Mouse (Mus musculus): ENCODE measurements around the gene Tm6sf1.

Tm6sf1 gene

GRCm38 (mm10) chr7:81850171-81850570 is 8.6 kb upstream of the Tm6sf1 start:
- DNase-seq (ENCODE audit: low spot score): no peak

DNA sequence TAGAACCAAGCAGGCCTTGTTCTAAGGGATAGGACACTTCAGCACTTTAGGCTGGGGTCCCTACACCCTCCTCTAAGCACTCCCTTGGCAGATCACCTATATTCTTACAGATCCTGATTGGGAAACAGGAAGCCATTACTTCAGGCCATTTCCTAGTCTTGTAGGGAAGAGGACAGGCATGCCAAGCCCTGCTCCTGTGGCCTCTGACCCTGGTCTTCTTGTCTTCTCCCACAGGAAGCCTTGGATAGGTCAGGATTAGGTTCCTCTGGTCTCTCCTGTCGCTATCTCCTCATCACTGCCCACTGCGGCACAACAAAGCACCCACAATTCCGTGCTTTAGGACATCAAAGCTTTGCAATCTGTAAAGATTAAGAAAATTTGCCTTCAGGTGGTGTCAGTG is 7.1 kb upstream of the Tm6sf1 start:
- no peak for DNase-seq (ENCODE audit: low spot score)

- DNase-seq (ENCODE audit: low spot score): no peak
These were observed 4.1 kb upstream of the Tm6sf1 start for GRCm38 (mm10) chr7:81854568-81855307.

DNA sequence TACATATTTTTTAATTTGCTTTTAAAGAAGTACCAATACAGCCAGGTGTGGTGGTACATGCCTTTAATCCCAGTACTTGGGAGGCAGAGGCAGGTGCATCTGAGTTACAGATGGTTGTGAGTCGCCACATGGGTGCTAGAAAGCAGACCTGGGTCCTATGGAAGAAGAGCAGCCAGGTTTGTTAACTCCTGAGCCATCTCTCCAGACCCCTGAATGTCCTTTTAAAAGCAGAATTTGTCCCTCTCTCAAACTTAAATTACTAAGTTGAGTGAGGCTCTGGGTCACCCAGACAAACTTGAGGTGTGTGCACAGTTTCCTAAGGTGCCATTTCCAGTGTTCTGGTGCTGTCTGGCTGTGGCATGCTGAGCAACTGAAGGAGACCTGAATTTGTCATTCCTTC is 3.1 kb upstream of the Tm6sf1 start, which contains the start of gene Gm10160:
Gene Gm10160 (minus strand): TSS at position 101 of the 400 bp plus-strand sequence.
- no peak for DNase-seq (ENCODE audit: low spot score)

- no peak for DNase-seq (ENCODE audit: low spot score)
These were observed 2.6 kb upstream of the Tm6sf1 start for GRCm38 (mm10) chr7:81856221-81856620.

DNA sequence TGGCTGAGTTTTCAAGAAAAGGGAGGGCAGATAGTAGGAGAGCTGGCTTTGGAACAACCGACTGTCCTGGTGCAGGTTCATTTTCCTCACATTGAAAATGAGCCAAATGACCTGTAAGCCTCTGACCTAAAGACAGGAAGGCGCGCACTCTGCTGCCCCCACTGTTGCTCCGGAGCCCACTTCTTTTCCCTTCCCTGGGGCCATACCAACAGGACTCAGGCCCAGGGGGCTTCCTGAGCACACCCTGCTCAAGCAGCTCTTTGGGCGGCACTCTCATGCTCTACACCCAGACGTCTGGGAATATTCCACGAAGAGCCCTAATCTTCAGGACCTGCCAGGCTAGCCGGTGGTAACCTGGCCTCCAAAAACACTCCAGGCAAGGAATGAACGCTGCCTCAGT is 565 bp upstream of the Tm6sf1 start:
- no peak for DNase-seq (ENCODE audit: low spot score)

DNA sequence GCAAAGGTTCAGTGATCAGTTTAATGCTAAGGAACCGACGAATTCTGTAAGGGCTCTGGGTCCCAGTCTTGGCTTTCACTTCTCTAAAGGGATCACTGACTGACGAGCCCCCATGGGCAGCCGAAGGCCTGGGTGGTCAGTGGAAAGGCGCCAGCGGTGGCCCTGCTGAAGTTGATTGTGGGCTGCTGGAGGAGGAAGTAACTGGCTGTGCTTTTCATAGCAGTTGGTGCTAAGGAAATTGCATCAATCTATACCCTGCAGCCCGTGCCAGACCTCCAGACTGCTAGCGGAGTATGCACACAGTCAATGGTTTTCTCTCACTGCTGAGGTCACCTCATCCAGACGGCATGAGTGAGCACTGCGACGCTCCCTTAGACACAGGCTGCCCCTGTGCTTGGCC is 1.3 kb downstream of the Tm6sf1 start:
- DNase-seq (ENCODE audit: low spot score): no peak

- DNase-seq (ENCODE audit: low spot score): no peak
These were observed 2.2 kb downstream of the Tm6sf1 start for GRCm38 (mm10) chr7:81860996-81861395.

GRCm38 (mm10) chr7:81861461-81861860 is 2.7 kb downstream of the Tm6sf1 start:
- DNase-seq (ENCODE audit: low spot score): no peak

GRCm38 (mm10) chr7:81861921-81862320 is 3.1 kb downstream of the Tm6sf1 start:
- DNase-seq (ENCODE audit: low spot score): no peak

DNA sequence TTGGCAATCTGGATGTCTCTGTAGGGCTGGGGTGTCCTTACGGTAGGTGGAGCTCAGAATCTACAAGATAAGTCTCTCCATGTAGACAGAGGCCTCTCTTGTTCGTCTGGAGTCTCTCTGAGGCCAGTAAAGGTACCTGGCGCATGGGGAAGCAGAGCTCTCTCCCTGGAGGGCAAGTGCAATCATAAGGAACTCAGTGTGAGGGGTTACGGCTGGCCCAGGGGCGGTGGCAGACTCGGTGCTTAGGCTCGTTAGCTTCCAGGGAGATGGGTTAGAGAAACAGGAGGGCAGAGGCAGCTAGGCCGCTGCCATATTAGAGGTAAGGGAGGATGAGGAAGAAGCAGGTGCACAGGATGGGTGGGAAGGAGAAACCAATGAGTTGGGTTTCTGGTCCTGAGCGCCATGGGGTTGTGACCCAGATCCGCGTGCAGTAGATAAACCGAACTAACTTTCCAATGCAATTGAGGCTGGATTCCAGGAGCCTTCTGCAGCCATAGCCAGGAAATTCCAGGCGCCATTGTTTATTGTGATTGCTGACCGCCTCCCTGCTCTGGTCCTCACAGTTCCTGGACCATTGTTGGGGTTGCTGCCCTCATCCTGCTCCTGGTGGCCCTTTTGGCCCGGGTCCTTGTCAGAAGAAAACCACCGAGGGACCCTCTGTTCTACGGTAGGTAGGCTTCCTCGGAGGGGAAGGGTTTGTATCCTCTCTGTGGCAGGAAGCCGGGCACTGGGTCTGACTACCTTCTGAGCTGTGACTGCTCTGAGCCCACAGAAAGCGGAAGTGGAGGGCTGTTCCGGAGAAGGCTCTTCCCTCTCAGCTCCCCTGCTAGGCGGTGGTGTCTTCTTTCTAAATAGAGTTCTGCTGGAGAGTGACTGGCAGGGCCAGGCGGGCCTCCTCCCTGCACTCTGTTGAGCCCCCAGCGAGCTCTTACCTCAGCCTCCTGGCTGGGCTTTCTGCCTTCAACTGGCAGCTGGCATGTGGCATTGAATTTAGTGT is 4.1 kb downstream of the Tm6sf1 start:
- DNase-seq (ENCODE audit: low spot score): no peak

GRCm38 (mm10) chr7:81864552-81864951 is 5.8 kb downstream of the Tm6sf1 start:
- DNase-seq (ENCODE audit: low spot score): no peak

- DNase-seq (ENCODE audit: low spot score): no peak
These were observed 7.1 kb downstream of the Tm6sf1 start for GRCm38 (mm10) chr7:81865937-81866336.

- no peak for DNase-seq (ENCODE audit: low spot score)
These were observed 8.6 kb downstream of the Tm6sf1 start for GRCm38 (mm10) chr7:81867231-81867930.

- DNase-seq (ENCODE audit: low spot score): peak; percentile 61
These were observed 9.4 kb downstream of the Tm6sf1 start for GRCm38 (mm10) chr7:81868158-81868557.

GRCm38 (mm10) chr7:81872493-81873013 is 13.8 kb downstream of the Tm6sf1 start:
- DNase-seq (ENCODE audit: low spot score): no peak

DNA sequence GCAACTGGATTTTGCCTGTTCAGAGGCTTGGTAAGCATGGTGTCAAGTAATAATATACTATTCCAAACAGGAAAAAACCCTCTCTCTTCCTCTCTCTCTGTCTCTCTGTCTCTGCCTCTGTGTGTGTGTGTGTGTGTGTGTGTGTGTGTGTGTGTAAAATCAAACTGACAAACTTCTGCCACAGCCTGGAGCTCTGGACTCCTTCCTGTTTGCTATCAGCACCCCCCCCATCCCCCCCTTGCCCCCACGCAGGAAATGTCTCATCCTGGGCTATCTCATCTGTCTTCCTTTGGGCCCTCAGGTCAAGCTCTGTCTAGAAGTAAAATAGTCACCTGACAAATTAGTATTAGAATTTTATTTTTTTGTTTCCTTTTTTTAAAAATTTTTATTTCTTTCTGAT is 15.0 kb downstream of the Tm6sf1 start:
- DNase-seq (ENCODE audit: low spot score): no peak

- DNase-seq (ENCODE audit: low spot score): no peak
These were observed 15.8 kb downstream of the Tm6sf1 start for GRCm38 (mm10) chr7:81874636-81875035.

- DNase-seq (ENCODE audit: low spot score): no peak
These were observed 16.6 kb downstream of the Tm6sf1 start for GRCm38 (mm10) chr7:81875372-81875771.

GRCm38 (mm10) chr7:81880286-81880685 is 21.5 kb downstream of the Tm6sf1 start:
- DNase-seq (ENCODE audit: low spot score): no peak

DNA sequence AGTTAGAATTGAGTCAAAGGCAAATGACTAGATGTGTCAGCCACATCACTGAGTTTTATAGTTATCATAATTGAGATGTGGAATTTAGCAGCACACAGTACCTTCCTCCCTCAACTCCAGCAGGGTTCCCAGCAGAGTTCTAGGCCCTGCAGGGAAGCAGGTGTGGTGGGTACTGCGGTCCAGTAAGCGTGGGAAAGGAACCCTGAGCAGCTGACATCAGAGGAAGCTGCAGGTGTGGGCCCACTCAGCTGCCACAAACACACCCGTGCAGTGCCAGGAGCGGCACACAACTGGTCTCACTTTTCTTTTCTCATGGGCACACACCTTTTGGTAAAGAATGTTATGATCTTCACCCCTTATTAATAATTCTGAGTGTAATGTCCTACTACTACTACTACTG is 22.0 kb downstream of the Tm6sf1 start:
- no peak for DNase-seq (ENCODE audit: low spot score)

- no peak for DNase-seq (ENCODE audit: low spot score)
These were observed 22.8 kb downstream of the Tm6sf1 start for GRCm38 (mm10) chr7:81881600-81881999.

All from spleen, adult 12 weeks (tissue).